Mouse (Mus musculus) G1E (cell line): ENCODE results near the gene Csnk1e. TPM values are rescaled to one million over a fixed set of nuclear protein-coding genes. Genes with fewer than 3 reads are reported as not detected.

ENCODE experiments used
- ATAC-seq: 2 replicates; pipeline ENCODE4 v1.8.0; 2016; ENCODE audit warnings: mild to moderate bottlenecking; ENCODE audit not compliant: insufficient number of reproducible peaks, poor library complexity, low FRiP score, severe bottlenecking; ENCODE audit errors: extremely low read depth
- DNase-seq: peaks from one replicate; pipeline ENCODE4 v3.0.0; 2012; ENCODE audit warnings: low spot score
- H3K27me3 ChIP-seq: 2 replicates; pipeline ENCODE4 v1.6.1; 2012; ENCODE audit warnings: mild to moderate bottlenecking, low read length, inconsistent platforms; ENCODE audit not compliant: insufficient read depth
- H3K36me3 ChIP-seq: replicated peaks from 2 replicates; pipeline ENCODE3; 2012; ENCODE audit warnings: mild to moderate bottlenecking, inconsistent platforms
- H3K4me1 ChIP-seq: 2 replicates; pipeline ENCODE4 v1.6.1; 2012; ENCODE audit warnings: low read depth, low read length, inconsistent platforms, mixed read lengths; ENCODE audit not compliant: insufficient read depth
- H3K4me3 ChIP-seq: 2 replicates; pipeline ENCODE4 v1.5.1; 2012; ENCODE audit warnings: low read depth, mild to moderate bottlenecking, inconsistent platforms, low read length, moderate library complexity, mixed read lengths
- H3K9me3 ChIP-seq: replicated peaks from 2 replicates; pipeline ENCODE4 v1.6.1; 2012; ENCODE audit warnings: inconsistent platforms
- CTCF ChIP-seq: IDR thresholded peaks from 2 replicates; pipeline ENCODE4 v1.5.1; 2012; ENCODE audit warnings: low read depth, low read length, inconsistent platforms, mixed read lengths
- GATA1 ChIP-seq: IDR thresholded peaks from 2 replicates; pipeline ENCODE4 v1.6.1; 2012; ENCODE audit warnings: borderline replicate concordance, low read length, inconsistent platforms, mixed read lengths
- GATA2 ChIP-seq: IDR thresholded peaks from 2 replicates; pipeline ENCODE4 v1.6.1; 2012; ENCODE audit warnings: low read depth, low read length, inconsistent platforms, borderline replicate concordance
- POLR2AphosphoS5 ChIP-seq: IDR thresholded peaks from 2 replicates; pipeline ENCODE4 v1.6.1; 2012; ENCODE audit warnings: low read depth, low read length, inconsistent platforms; ENCODE audit not compliant: insufficient replicate concordance
- TAL1 ChIP-seq: conservative IDR thresholded peaks from 2 replicates; pipeline ENCODE4 v1.6.1; 2012; ENCODE audit warnings: low read depth, low read length, inconsistent platforms, mixed read lengths
- polyA plus RNA-seq: library from polyadenylated mRNA; stranded (reverse); fragments of >175 nt; gene quantifications from 2 replicates; pipeline ENCODE4 v1.2.3, GENCODE M21; 2012
- total RNA-seq, 2 experiments: library from RNA; stranded (forward) in 1 of 2; stranded (reverse) in 1 of 2; fragments of 200-1000 nt in 1 of 2; fragments of >200 nt in 1 of 2; fragmentation: Nextera tagmentation in 1 of 2; gene quantifications; 2 replicates each; pipeline ENCODE4 v1.2.3; 2014 to 2017

Csnk1e gene
- total and polyA plus RNA-seq, 3 experiments: 0.44 TPM; not detected in 2

- no peak overlapping the region for H3K4me3 ChIP-seq
- no peak for DNase-seq
- H3K4me1 ChIP-seq: peaks cover 9% of the 10 kb centered on the region; the same call in 1 of the 2 replicates
- peaks cover 6% of the 10 kb centered on the region for H3K36me3 ChIP-seq
- no peak for ATAC-seq
- peaks cover 24% of the 10 kb centered on the region for H3K27me3 ChIP-seq
- TF ChIP-seq TAL1: no peak
- no peak for TF ChIP-seq GATA1
- TF ChIP-seq POLR2AphosphoS5: no peak
- no peak for TF ChIP-seq CTCF
- no peak for TF ChIP-seq GATA2
- no peaks in the 10 kb centered on the region for H3K9me3 ChIP-seq
Observed at GRCm38 (mm10) chr15:79370281-79370843, 85.0 kb downstream of the Csnk1e start.

GRCm38 (mm10) chr15:79369452-79370280 is 85.7 kb downstream of the Csnk1e start:
- ATAC-seq (no peak), DNase-seq (no peak)
- no peak for TF ChIP-seq GATA1
- no peak for TF ChIP-seq GATA2
- no peak for TF ChIP-seq POLR2AphosphoS5
- no peak for TF ChIP-seq TAL1
- no peak for TF ChIP-seq CTCF
- Histone ChIP-seq H3K9me3 (no peaks in the 10 kb centered on the region), H3K4me1 (peaks cover 9% of the 10 kb centered on the region; the same call in 1 of the 2 replicates), H3K4me3 (no peak overlapping the region), H3K36me3 (peaks cover 6% of the 10 kb centered on the region), H3K27me3 (peaks cover 25% of the 10 kb centered on the region)

GRCm38 (mm10) chr15:79368861-79369440 is 86.4 kb downstream of the Csnk1e start:
- no peak for ATAC-seq
- Histone ChIP-seq H3K27me3 (peaks cover 29% of the 10 kb centered on the region), H3K4me3 (no peak overlapping the region), H3K9me3 (no peaks in the 10 kb centered on the region), H3K4me1 (peaks cover 9% of the 10 kb centered on the region; the same call in 1 of the 2 replicates), H3K36me3 (peaks cover 6% of the 10 kb centered on the region)
- TF ChIP-seq GATA1: no peak
- no peak for TF ChIP-seq CTCF
- no peak for TF ChIP-seq GATA2
- no peak for TF ChIP-seq TAL1
- TF ChIP-seq POLR2AphosphoS5: no peak
- DNase-seq: no peak

- Histone ChIP-seq H3K4me1 (peaks cover 9% of the 10 kb centered on the region; the same call in 1 of the 2 replicates), H3K9me3 (no peaks in the 10 kb centered on the region), H3K27me3 (peaks cover 32% of the 10 kb centered on the region), H3K36me3 (peaks cover 6% of the 10 kb centered on the region), H3K4me3 (no peak overlapping the region)
- TF ChIP-seq GATA2 (no peak), POLR2AphosphoS5 (no peak), TAL1 (no peak), GATA1 (no peak), CTCF (no peak)
- ATAC-seq: no peak
- DNase-seq: no peak
Observed at GRCm38 (mm10) chr15:79368313-79368811, 87.0 kb downstream of the Csnk1e start.

Other genes starting within 250 kb of the Csnk1e start
- gene Pick1, start 226.4 kb downstream of the Csnk1e start, total RNA-seq (2014; fragmentation: Nextera tagmentation): 10.0 and 10.2 TPM in 2 replicates
- gene Pick1, start 226.4 kb downstream of the Csnk1e start, total RNA-seq (2017): 14.2 and 14.6 TPM in 2 replicates
- gene Pick1, start 226.4 kb downstream of the Csnk1e start, polyA plus RNA-seq: 19.7 and 21.0 TPM in 2 replicates
- gene Gm49486, start 226.2 kb downstream of the Csnk1e start, total RNA-seq (2014; fragmentation: Nextera tagmentation): not detected in 2 replicates
- gene Gm49486, start 226.2 kb downstream of the Csnk1e start, total RNA-seq (2017): 0.11 and 0.29 TPM in 2 replicates
- 0.03 TPM in 1 of 2 replicates, not detected in the other for gene Gm49486, start 226.2 kb downstream of the Csnk1e start, polyA plus RNA-seq
- gene Slc16a8, start 200.8 kb downstream of the Csnk1e start, total RNA-seq (2014; fragmentation: Nextera tagmentation): not detected in 2 replicates
- gene Slc16a8, start 200.8 kb downstream of the Csnk1e start, total RNA-seq (2017): not detected in 2 replicates
- not detected in 2 replicates for gene Slc16a8, start 200.8 kb downstream of the Csnk1e start, polyA plus RNA-seq
- gene Baiap2l2, start 170.0 kb downstream of the Csnk1e start, total RNA-seq (2014; fragmentation: Nextera tagmentation): not detected in 2 replicates
- 0.06 TPM in 1 of 2 replicates, not detected in the other for gene Baiap2l2, start 170.0 kb downstream of the Csnk1e start, total RNA-seq (2017)
- gene Baiap2l2, start 170.0 kb downstream of the Csnk1e start, polyA plus RNA-seq: not detected in 2 replicates
- 22.1 and 24.5 TPM in 2 replicates for gene Pla2g6, start 127.2 kb downstream of the Csnk1e start, total RNA-seq (2014; fragmentation: Nextera tagmentation)
- gene Pla2g6, start 127.2 kb downstream of the Csnk1e start, total RNA-seq (2017): 6.5 and 7.0 TPM in 2 replicates
- gene Pla2g6, start 127.2 kb downstream of the Csnk1e start, polyA plus RNA-seq: 25.1 and 26.4 TPM in 2 replicates
- 10.1 and 10.2 TPM in 2 replicates for gene Maff, start 108.9 kb downstream of the Csnk1e start, total RNA-seq (2014; fragmentation: Nextera tagmentation)
- 11.7 and 14.8 TPM in 2 replicates for gene Maff, start 108.9 kb downstream of the Csnk1e start, total RNA-seq (2017)
- gene Maff, start 108.9 kb downstream of the Csnk1e start, polyA plus RNA-seq: 8.4 and 8.6 TPM in 2 replicates
- gene Tmem184b, start 52.0 kb downstream of the Csnk1e start, total RNA-seq (2014; fragmentation: Nextera tagmentation): 11.3 and 13.3 TPM in 2 replicates
- gene Tmem184b, start 52.0 kb downstream of the Csnk1e start, total RNA-seq (2017): 1.9 and 2.3 TPM in 2 replicates
- 12.9 and 13.8 TPM in 2 replicates for gene Tmem184b, start 52.0 kb downstream of the Csnk1e start, polyA plus RNA-seq
- not detected in 2 replicates for gene Kcnj4, start 49.7 kb upstream of the Csnk1e start, total RNA-seq (2014; fragmentation: Nextera tagmentation)
- gene Kcnj4, start 49.7 kb upstream of the Csnk1e start, total RNA-seq (2017): 0.05 TPM in 1 of 2 replicates, not detected in the other
- not detected in 2 replicates for gene Kcnj4, start 49.7 kb upstream of the Csnk1e start, polyA plus RNA-seq
- not detected in 2 replicates for gene Kdelr3, start 60.8 kb upstream of the Csnk1e start, total RNA-seq (2014; fragmentation: Nextera tagmentation)
- gene Kdelr3, start 60.8 kb upstream of the Csnk1e start, total RNA-seq (2017): 0.05 TPM in 1 of 2 replicates, not detected in the other
- gene Kdelr3, start 60.8 kb upstream of the Csnk1e start, polyA plus RNA-seq: not detected in 2 replicates
- 238 and 294 TPM in 2 replicates for gene Ddx17, start 91.2 kb upstream of the Csnk1e start, total RNA-seq (2014; fragmentation: Nextera tagmentation)
- 191 and 220 TPM in 2 replicates for gene Ddx17, start 91.2 kb upstream of the Csnk1e start, total RNA-seq (2017)
- gene Ddx17, start 91.2 kb upstream of the Csnk1e start, polyA plus RNA-seq: 54.2 and 61.0 TPM in 2 replicates
- gene Dmc1, start 149.5 kb upstream of the Csnk1e start, total RNA-seq (2014; fragmentation: Nextera tagmentation): not detected in 2 replicates
- gene Dmc1, start 149.5 kb upstream of the Csnk1e start, total RNA-seq (2017): 0.29 TPM in 1 of 2 replicates, not detected in the other
- gene Dmc1, start 149.5 kb upstream of the Csnk1e start, polyA plus RNA-seq: not detected in 2 replicates
- gene Fam227a, start 203.4 kb upstream of the Csnk1e start, total RNA-seq (2014; fragmentation: Nextera tagmentation): 0.90 and 3.4 TPM in 2 replicates
- 1.2 and 2.1 TPM in 2 replicates for gene Fam227a, start 203.4 kb upstream of the Csnk1e start, total RNA-seq (2017)
- 0.11 and 0.13 TPM in 2 replicates for gene Fam227a, start 203.4 kb upstream of the Csnk1e start, polyA plus RNA-seq
- 9.9 and 18.5 TPM in 2 replicates for gene Cby1, start 203.6 kb upstream of the Csnk1e start, total RNA-seq (2014; fragmentation: Nextera tagmentation)
- gene Cby1, start 203.6 kb upstream of the Csnk1e start, total RNA-seq (2017): 44.7 and 54.5 TPM in 2 replicates
- gene Cby1, start 203.6 kb upstream of the Csnk1e start, polyA plus RNA-seq: 98.0 and 113 TPM in 2 replicates
- 116 and 133 TPM in 2 replicates for gene Tomm22, start 215.3 kb upstream of the Csnk1e start, total RNA-seq (2014; fragmentation: Nextera tagmentation)
- gene Tomm22, start 215.3 kb upstream of the Csnk1e start, total RNA-seq (2017): 144 and 169 TPM in 2 replicates
- gene Tomm22, start 215.3 kb upstream of the Csnk1e start, polyA plus RNA-seq: 103 and 140 TPM in 2 replicates
- 19.1 and 23.3 TPM in 2 replicates for gene Josd1, start 232.4 kb upstream of the Csnk1e start, total RNA-seq (2014; fragmentation: Nextera tagmentation)
- gene Josd1, start 232.4 kb upstream of the Csnk1e start, total RNA-seq (2017): 21.6 and 21.9 TPM in 2 replicates
- gene Josd1, start 232.4 kb upstream of the Csnk1e start, polyA plus RNA-seq: 16.7 and 22.6 TPM in 2 replicates
- gene Gtpbp1, start 235.3 kb upstream of the Csnk1e start, total RNA-seq (2014; fragmentation: Nextera tagmentation): 63.7 and 74.7 TPM in 2 replicates
- 54.8 and 58.6 TPM in 2 replicates for gene Gtpbp1, start 235.3 kb upstream of the Csnk1e start, total RNA-seq (2017)
- gene Gtpbp1, start 235.3 kb upstream of the Csnk1e start, polyA plus RNA-seq: 108 and 116 TPM in 2 replicates